Mouse (Mus musculus): ENCODE data around the gene Tmem217.
"Not testable (repeated sequence)": the region's sequence is repeated elsewhere in the genome, so short reads cannot be mapped to it uniquely, and the experiment has no call there.

Tmem217 gene

GRCm38 (mm10) chr17:29503700-29504099, 48.5 kb downstream of the Tmem217 start:
- DNase-seq (ENCODE audit: extremely low read depth, low read depth, low spot score), result no peak

- no peak for DNase-seq (ENCODE audit: extremely low read depth, low read depth, low spot score)
Measured at GRCm38 (mm10) chr17:29502669-29503665, 49.2 kb downstream of the Tmem217 start.

GRCm38 (mm10) chr17:29502005-29502668, 50.0 kb downstream of the Tmem217 start:
- no peak for DNase-seq (ENCODE audit: extremely low read depth, low read depth, low spot score)

GRCm38 (mm10) chr17:29500802-29501469, 51.2 kb downstream of the Tmem217 start:
- DNase-seq (ENCODE audit: extremely low read depth, low read depth, low spot score), result no peak

GRCm38 (mm10) chr17:29500243-29500740, 51.9 kb downstream of the Tmem217 start:
- DNase-seq (ENCODE audit: extremely low read depth, low read depth, low spot score), result no peak

GRCm38 (mm10) chr17:29499511-29499910, 52.7 kb downstream of the Tmem217 start:
- no peak for DNase-seq (ENCODE audit: extremely low read depth, low read depth, low spot score)

- DNase-seq (ENCODE audit: extremely low read depth, low read depth, low spot score), result not testable (repeated sequence)
Measured at GRCm38 (mm10) chr17:29498952-29499351, 53.2 kb downstream of the Tmem217 start.

- DNase-seq (ENCODE audit: extremely low read depth, low read depth, low spot score), result no peak
Measured at GRCm38 (mm10) chr17:29498028-29498427, 54.2 kb downstream of the Tmem217 start.

- DNase-seq (ENCODE audit: extremely low read depth, low read depth, low spot score), result not testable (repeated sequence)
Measured at GRCm38 (mm10) chr17:29497481-29497880, 54.7 kb downstream of the Tmem217 start.

- no peak for DNase-seq (ENCODE audit: extremely low read depth, low read depth, low spot score)
Measured at GRCm38 (mm10) chr17:29497071-29497354, 55.2 kb downstream of the Tmem217 start.

- DNase-seq (ENCODE audit: extremely low read depth, low read depth, low spot score), result no peak
Measured at GRCm38 (mm10) chr17:29496211-29497070, 55.7 kb downstream of the Tmem217 start.

GRCm38 (mm10) chr17:29494732-29495076, 57.5 kb downstream of the Tmem217 start:
- DNase-seq (ENCODE audit: extremely low read depth, low read depth, low spot score), result no peak

GRCm38 (mm10) chr17:29494062-29494731, 58.0 kb downstream of the Tmem217 start:
- DNase-seq (ENCODE audit: extremely low read depth, low read depth, low spot score), result no peak

- no peak for DNase-seq (ENCODE audit: extremely low read depth, low read depth, low spot score)
Measured at GRCm38 (mm10) chr17:29493461-29493980, 58.7 kb downstream of the Tmem217 start.

GRCm38 (mm10) chr17:29492269-29493191, 59.7 kb downstream of the Tmem217 start:
- DNase-seq (ENCODE audit: extremely low read depth, low read depth, low spot score), result peak; percentile 30

GRCm38 (mm10) chr17:29491591-29492268, 60.5 kb downstream of the Tmem217 start:
- no peak for DNase-seq (ENCODE audit: extremely low read depth, low read depth, low spot score)

GRCm38 (mm10) chr17:29490713-29491581, 61.2 kb downstream of the Tmem217 start, which contains the start of gene Pim1:
Pim1 (plus strand) TSS chr17:29490753.
- no peak for DNase-seq (ENCODE audit: extremely low read depth, low read depth, low spot score)

All from fat pad, adult 2 months (tissue).